Mouse (Mus musculus) mouse trophoblast stem cell (cell line): ENCODE measurements around the gene Mybbp1a.

Experiments used
- in situ Hi-C, 2 experiments: fragments of 300-500 bp; cut with MseI, MboI; formaldehyde crosslinking; loops; 2 replicates in 1 of 2; 3 replicates in 1 of 2; pipeline ENCODE4 v1.15.1; 2025

The Mybbp1a gene

DNA sequence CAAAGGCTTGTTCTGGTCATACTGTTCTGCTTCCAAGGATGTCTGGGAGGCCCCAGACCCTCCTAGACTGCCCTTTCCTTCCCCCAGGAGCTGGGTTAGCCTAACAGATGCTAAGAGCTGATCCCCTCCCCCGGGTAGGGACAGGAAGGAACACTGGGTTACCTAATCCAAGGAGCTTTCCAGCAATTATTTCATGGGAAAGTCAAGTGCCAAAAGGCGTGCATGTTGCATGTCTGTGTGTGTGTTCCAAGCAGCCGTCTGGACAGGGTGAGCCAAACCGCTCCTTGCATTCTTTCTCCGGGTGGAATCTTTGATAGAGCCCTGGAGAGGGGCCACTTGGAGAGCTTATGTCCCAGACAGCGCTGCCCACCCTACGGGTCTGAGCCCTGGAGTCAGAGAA lies 28.1 kb upstream of the Mybbp1a start:
- in situ Hi-C loops: no loop called here

DNA sequence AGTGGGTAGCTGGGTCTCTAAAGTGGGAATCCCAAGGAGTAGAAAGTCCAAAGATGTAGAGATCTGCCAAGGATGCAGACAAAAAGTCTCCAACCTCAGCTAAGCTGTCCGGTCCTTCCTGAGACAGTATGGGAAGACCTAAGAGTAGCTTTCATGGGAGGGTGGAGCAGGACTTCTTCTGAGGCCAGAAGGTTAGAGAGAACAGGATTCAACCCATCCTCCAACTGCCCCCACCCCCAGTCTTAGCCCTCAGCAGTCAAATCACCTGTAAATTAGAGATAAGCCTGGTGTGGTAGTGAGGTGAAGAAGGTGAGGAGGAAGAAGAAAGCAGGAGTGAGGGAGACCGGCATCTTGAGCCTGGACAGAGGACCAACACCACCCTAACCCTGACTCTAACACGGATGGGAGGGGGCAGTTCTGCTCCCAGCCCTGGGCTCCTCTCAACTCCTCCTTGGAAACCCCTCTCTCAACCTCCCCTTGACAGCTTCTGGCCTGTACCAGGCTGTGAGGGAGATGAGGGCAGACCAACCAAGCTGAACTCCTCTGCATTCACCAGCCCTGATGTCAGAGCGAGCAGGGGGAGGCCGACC lies 27.5 kb upstream of the Mybbp1a start:
- in situ Hi-C loops: no loop called here

DNA sequence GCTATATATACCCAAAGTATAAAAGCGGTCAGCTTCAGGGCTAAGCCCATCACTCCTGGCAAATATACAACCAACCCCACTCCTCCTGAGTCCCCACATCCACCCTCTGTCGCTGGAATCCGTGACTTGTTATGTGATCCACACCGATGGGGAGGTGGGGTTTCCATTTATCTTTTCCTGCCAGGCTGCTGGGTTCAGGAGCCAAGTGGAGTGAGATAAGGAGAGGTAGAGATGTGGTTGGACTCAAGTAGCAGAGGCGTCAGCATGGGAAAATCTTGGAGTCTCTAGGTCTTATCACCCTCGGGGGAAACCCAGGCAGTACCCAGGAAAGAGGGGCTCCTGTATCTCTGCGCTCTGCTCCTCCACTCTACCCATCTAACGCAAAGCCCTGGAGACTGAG lies 26.0 kb upstream of the Mybbp1a start:
- in situ Hi-C loops: no loop called here

DNA sequence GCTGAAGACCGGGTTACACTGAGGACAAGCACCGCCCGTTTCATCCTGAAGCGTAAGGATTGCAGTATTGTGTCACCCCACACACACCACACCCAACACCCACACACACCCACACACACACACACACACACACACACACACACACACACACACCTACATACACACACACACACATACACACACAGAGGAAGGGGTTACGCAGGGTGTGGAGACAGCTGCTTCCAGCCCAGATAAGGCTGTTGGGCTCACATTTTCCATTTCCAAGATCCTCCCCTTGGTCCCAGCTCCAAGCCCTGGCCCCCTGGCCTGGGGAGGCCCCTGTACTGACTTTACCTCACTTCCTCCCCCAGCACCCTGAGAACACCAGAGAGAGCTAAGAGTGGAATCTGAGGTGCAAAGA lies 24.5 kb upstream of the Mybbp1a start:
- in situ Hi-C loops: no loop called here

DNA sequence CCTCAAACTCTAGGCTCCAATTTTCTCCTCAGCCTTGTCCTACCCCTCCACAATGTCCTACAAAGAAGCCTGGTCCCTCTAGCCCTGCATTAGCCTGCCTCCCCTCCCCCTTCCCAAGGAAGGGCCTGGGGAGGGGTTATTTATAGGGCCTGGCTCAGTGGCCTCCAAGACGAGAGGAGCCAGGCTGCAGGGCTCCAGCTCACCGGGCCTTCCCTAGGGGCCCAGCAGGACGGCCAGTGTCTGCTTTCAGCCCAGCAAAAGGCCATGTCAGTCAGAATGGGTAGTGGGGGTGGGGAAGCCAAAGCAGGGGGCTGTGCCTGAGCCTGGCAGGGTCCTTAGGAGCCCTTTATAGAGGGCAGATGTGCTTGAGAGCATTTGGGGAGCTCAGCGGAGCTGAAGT lies 23.8 kb upstream of the Mybbp1a start:
- in situ Hi-C loops: no loop called here

DNA sequence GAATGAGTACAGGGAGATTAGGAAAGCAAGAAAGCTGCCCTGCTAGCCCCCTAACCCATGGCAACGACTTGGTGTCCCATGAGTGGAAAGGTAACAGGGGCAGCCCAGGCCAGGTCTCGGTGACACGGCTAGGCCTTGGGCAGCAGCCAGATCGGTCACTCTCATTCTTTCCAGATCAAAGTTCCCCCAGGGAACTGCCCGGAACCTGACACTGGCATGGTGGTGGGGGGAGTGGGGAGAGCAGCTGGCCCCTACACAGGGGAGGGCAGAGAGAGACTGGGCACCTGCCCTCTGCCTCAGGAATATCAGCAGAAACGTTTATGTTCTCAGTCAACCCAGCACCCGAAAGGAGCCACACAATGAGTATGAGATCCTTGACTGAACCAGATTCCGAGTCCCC lies 22.9 kb upstream of the Mybbp1a start:
- in situ Hi-C loops: no loop called here

DNA sequence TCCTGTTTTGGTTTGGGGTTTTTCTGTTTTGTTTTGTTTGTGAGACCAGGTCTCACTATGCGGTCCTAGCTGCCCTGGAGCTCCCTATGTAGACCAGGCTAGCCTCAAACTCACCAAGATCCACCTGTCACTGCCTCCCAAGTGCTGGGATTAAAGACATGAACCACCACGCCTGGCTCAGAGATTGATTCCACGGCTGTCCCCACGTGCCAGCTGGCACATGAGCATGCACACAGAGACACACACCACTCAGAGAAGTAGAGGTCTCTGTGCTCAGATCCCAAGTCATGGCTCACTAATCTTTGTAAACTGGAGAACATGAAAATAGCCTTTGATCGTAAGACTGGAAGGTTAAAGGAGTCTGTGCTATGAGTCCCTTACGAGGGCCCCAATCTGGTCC lies 22.1 kb upstream of the Mybbp1a start:
- in situ Hi-C loops: no loop called here

DNA sequence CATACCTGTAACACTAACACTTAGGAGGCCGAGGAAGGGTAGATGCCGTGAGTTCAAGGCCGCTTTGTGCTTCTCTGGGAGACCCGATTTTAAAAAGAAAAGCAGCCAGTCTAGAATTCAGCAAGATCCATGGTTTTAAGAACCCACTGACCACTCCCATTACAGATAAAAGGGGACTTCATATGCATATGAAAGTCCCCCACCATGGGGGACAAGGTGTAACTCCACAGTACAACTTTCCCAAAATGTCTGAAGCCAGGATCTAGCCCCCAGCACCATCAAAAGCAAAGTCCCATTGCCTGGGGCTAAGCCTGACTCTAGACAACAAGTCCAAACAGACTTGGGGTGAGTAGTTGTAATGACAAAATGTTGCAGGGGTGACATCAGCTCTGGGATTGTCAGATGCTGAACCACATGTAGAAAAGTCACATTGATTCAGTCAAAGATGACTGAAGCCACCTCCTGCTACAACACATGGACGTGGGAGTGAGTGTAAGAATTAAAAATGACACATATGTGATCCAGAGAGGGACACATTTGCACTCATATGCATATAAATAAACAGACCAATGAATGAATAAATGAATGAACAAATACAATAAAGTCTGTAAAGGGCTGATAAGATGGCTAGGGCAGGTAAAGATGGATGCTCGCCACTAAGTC lies 20.6 kb upstream of the Mybbp1a start:
- in situ Hi-C loops: no loop called here

DNA sequence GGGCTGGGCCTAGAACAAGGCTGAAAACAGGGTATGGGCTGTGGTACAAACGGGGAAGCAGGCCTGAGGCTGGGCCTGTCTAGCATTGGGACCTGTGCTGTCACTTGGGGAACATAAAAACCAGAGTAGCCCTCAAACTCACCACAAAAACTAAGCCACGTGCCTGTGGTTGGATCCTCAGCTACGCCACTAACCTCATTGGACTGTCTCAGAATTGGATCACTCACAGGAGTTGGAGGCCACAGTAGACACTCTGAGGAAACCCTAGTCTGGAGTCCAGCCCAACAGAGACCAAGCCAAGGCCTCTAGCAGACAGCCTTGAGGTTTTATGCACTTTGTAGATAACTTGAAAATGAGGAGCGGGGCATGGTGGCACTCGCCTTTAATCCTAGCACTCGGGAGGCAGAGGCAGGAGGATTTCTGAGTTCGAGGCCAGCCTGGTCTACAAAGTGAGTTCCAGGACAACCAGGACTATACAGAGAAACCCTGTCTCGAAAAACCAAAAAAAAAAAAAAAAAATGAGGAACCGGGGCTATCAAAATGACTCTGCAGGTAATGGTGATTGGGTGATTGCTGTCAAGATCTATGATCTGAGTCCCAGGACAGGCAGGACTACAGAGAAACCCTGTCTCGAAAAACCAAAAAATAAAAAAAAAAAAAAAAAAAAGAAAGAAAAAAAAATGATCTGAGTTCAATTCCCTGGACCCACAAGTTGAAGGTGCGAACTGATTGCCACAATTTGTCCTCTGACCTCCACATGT lies 19.5 kb upstream of the Mybbp1a start:
- in situ Hi-C loops: no loop called here

DNA sequence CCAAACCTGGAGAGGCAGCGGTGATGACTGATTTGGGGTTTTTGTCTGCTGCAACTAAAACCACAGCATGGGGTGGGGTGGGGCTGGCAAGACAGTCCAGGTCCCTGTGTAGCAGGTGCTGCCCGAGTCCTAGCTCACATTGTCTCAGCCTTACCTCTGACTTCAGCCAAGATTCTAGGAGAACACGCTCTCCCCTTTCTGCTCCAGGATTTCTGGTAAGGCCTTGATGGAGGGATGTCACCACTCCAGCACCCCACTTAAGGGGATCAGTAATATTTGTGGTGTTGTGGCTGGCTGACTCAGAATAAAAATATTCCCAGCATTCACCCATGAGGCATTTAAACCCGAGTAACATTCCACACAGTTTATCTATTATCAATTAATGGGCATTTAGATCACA lies 17.5 kb upstream of the Mybbp1a start:
- in situ Hi-C loops: no loop called here

DNA sequence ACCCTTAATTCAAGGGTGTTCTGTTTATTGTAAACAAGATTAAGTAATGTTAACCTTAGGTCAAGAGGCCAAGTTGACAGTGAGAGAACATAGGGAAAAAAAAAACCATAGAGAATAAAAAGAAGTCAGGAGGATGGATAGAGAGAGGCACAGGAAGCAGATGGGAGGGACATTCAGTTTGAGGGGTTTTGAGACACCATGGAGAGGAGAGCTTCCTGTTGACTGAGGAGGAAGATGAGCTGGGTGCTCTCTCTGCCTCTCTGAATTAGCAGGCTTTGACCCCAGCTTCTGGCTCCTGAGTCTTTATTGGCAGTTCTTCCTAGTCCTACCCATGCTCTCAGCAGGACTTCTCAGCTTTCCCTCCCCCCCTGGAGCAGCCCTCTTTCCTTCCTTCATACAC lies 16.0 kb upstream of the Mybbp1a start:
- in situ Hi-C loops: loop anchor here (5.0 kb wide), 2 partner anchors 83 to 203 kb away; no protein-coding TSS in a partner anchor

DNA sequence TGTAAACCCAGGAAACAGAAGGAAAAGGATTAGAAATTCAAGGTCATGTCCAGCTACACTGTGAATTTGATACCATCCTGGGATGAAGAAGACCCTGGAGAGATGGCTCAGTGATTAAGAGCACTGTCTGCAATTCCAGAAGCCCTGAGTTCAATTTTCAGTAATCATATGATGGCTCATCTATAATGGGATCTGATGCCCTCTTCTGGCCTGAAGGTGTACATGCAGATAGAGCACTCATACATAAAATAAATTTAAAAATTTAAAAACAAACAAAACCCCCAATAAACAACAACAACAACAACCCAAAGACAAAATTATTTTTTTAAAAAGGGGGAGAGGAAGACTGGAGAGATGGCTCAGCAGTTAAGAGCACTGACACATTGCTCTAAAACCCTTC lies 14.3 kb upstream of the Mybbp1a start:
- in situ Hi-C loops: loop anchor here (5.0 kb wide), 2 partner anchors 85 to 205 kb away; no protein-coding TSS in a partner anchor

DNA sequence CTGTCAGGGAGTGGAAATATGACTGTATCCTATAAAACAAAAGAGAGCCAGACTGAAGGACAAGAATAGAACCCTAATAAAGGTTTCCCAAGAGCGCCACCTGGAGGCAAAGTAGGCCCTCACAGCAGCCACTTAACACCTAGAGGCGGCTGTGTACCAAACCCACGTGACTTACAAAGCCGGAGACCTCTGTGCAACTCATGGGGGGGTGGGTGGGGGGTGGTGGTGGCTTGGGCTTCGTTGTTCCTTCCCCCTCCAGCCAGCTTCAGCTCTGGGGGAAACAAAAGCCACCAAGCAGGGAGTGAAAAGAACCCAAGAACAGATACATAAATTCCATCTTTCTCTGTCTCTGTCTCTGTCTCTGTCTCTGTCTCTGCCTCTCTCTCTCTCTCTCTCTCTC lies 12.5 kb upstream of the Mybbp1a start:
- in situ Hi-C loops: loop anchor here (5.0 kb wide), 2 partner anchors 86 to 206 kb away; no protein-coding TSS in a partner anchor

DNA sequence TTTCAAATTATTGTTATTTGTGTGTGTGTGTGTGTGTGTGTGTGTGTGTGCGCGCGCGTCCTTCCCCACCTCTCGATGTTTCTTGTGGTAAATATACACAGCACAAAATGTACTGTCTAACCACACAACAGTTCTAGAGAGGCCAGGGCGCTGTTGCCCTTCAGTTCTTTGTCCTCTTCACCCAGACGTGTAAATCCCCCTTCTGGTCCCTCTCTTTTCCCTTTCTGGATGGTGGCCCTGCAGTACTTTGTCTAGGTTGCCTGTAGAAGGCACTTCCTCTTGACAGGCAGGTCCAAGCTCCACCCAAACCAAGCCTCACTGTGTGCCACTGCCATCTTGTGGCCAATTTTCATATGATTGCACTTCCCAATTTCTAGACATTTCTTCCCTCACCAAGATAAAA lies 11.9 kb upstream of the Mybbp1a start:
- in situ Hi-C loops: loop anchor here (5.0 kb wide), 2 partner anchors 87 to 207 kb away; no protein-coding TSS in a partner anchor

DNA sequence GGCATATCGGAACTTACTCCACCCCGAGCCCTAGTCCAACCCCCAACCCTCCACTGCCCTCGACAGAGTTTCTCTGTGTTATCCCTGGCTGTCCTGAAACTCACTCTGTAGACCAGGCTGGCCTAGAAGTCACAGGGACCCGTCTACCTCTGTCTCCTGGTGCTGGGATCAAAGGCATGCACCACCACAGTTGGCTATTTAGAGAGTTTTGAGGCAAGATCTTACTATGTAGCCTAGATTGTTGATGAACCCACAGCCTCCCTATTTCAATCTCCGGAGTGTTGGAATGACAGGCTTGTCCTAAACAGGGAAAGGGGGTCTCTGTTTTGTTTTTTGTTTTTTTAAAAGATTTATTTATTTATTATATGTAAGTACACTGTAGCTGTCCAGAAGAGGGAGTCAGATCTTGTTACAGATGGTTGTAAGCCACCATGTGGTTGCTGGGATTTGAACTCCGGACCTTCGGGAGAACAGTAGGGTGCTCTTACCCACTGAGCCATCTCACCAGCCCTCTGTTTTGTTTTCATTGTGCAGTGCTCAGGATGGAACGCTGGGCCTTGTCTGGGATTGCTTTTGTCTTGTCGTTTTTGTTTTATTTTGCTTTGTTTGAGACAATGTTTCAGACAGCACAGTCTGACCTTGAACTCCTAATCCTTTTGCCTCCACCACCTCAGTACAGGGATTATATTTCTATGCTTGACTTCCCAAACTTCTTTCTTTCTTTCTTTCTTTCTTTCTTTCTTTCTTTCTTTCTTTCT lies 10.7 kb upstream of the Mybbp1a start:
- in situ Hi-C loops: loop anchor here in 1 of 2 experiments (10.0 kb wide), 1 partner anchor 134 kb away; no protein-coding TSS in a partner anchor

DNA sequence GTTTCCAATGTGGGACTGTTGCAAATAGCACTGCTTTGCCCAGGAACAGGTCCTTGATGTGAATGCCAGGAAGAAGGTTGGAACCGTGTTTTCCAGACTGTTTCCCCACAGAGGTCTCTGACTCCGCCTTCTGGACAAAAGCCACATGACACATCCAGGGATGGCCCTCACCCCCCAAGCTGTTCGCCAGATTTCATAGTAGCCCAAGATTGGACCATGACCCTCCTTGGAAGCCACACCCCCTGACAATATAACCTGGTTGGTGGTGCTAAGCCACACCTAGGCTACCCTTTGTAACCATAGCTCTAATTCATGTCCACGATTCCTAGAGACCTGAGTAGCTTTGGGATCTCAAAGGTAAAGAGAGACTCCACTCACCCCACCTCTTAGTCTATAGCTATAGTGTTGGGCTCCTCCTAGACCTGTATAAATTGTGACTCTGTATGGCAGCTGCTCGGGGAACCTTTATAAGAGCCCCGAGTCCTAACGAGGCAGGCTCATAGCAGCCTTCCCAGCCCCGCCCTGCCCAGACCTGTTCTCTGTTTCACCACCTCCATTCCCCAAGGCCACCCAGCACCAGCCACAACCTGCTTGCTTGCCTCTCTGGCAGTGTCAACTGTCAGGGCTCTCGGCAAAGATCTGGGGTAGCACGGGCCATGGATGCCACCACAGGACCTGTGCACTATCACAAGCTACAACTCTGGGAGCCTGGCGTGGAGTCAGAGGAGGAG lies 6.0 kb upstream of the Mybbp1a start, which contains the start of gene Ggt6:
Gene Ggt6 (plus strand): TSS at position 564 of the 731 bp plus-strand sequence.
- in situ Hi-C loops: loop anchor here (5.0 to 10.0 kb wide), 3 partner anchors 127 to 203 kb away; no protein-coding TSS in a partner anchor

DNA sequence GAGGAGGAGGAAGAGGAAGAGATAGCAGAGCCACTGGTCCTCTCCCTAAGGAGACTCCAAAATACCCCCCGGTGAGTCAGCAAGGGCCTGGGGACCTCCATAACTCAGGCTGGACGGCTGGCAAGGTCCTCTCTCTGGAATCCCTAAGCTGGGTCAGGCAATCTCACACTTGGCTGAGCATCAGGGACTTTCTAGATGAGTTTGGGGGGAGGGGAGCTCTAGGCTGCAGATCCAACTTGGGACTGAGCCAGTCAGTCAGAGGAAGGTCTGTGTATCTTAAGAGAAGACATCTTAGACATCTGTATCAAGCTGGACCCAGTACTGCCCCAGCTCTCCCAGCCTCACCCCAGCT lies 5.5 kb upstream of the Mybbp1a start:
- in situ Hi-C loops: loop anchor here (5.0 to 10.0 kb wide), 3 partner anchors 127 to 203 kb away; no protein-coding TSS in a partner anchor

DNA sequence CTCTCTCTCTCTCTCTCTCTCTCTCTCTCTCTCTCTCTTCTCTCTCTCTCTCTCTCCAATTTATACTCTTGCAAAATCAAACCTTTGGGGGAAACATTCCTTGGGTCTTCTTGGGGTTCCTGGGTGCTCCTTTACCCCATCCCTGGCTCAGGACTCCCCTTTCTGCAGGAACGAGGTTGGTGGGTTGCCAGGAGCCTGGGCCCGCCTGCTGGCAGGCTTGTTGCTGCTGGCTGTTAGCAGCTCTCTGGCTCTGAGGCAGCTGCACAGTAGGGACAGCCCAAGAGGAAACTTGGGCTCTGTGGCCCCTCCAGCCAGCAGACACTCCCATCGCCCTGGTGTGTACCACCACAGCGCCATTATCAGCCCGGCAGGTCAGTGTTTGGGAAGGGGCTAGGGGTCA lies 4.9 kb upstream of the Mybbp1a start:
- in situ Hi-C loops: loop anchor here (5.0 to 10.0 kb wide), 3 partner anchors 126 to 204 kb away; no protein-coding TSS in a partner anchor

DNA sequence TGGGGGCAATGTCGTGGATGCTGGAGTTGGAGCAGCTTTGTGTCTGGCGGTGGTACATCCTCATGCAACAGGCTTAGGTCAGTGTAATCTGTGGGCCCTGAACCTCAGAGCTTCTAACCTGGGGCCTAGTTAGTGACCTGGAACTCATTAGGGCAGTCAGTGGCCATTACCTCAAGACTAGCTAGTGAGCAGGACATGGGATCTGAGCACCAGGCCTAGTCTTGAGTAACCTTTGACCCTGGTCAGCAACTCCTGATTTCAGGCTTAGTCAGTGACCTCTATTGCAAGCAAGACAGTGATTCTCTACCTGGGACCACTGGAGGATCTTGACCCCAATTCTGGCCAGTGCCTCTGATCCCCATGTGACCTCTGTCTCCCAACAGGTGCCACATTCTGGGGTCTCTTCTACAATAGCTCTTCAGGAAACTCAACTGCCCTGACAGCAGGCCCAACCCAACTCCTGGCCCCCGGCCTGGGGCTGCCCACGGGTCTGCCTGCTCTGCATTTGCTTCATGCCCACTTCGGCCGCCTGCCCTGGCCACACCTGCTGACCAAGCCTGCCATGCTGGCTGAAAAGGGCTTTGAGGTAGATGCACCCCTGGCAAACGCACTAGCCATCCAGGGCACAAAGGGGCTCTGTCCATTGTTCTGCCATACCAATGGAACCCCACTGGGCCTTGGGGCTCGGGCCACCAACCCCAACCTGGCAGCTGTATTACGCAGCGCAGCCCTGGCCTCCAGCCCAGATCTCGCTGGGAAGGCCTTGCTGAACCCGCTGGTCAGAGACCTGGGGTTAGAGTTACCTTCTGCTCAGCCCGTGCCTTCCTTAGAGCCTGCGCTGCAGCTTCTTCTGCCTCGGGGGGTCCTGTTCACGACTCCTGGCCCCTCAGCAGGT lies 4.2 kb upstream of the Mybbp1a start:
- in situ Hi-C loops: loop anchor here (5.0 to 10.0 kb wide), 3 partner anchors 125 to 205 kb away; no protein-coding TSS in a partner anchor

DNA sequence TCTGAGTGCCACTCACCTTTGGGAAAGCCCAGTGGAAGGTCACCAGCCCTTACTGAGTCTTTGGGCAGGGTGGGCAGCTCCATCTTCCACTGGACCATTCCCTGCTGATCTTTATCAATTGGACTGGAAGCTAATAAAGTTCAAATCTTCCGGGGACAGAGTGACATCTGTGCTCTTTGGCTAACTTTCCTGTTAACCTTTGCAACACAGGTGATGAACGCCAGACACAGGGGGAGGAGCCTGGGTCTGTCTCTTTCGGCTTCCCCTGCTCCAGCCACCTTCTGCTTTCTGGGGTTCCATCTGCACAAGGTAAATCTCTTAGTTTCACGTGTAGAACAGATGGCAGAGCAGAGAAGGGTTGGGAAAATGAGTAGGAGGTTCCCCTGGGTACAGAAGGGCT lies 2.7 kb upstream of the Mybbp1a start:
- in situ Hi-C loops: loop anchor here (5.0 to 10.0 kb wide), 3 partner anchors 124 to 206 kb away; no protein-coding TSS in a partner anchor
